Mouse (Mus musculus) liver, embryonic 12.5 days (tissue): ENCODE results near the gene 6030452D12Rik. TPM values are rescaled to one million over a fixed set of nuclear protein-coding genes. Genes with fewer than 3 reads are reported as not detected.

Source experiments
- ATAC-seq: fragments of 200-750 bp; cut with Nextera tagmentation; 2 replicates; pipeline ENCODE4 v1.8.0; 2017; ENCODE audit warnings: moderate number of reproducible peaks, mild to moderate bottlenecking, moderate library complexity
- H3K27ac ChIP-seq: fragments of 300-500 bp; sonication (generic); 2 replicates; pipeline ENCODE4 v1.5.1; 2016; ENCODE audit warnings: mild to moderate bottlenecking
- H3K27me3 ChIP-seq: fragments of 300-500 bp; sonication (generic); replicated peaks from 2 replicates; pipeline ENCODE4 v1.6.1; 2016; ENCODE audit warnings: mild to moderate bottlenecking, moderate library complexity
- H3K36me3 ChIP-seq: fragments of 300-500 bp; sonication (generic); 2 replicates; pipeline ENCODE4 v1.6.1; 2016; ENCODE audit warnings: mild to moderate bottlenecking, moderate library complexity
- H3K4me1 ChIP-seq: fragments of 300-500 bp; sonication (generic); 2 replicates; pipeline ENCODE4 v1.6.1; 2016
- H3K4me2 ChIP-seq: fragments of 300-500 bp; sonication (generic); 2 replicates; pipeline ENCODE4 v1.6.1; 2016; ENCODE audit warnings: mild to moderate bottlenecking, moderate library complexity
- H3K4me3 ChIP-seq: fragments of 300-500 bp; sonication (generic); 2 replicates; pipeline ENCODE4 v1.5.1; 2016; ENCODE audit warnings: mild to moderate bottlenecking, moderate library complexity
- H3K9ac ChIP-seq: fragments of 300-500 bp; sonication (generic); 2 replicates; pipeline ENCODE4 v1.6.1; 2016; ENCODE audit warnings: mild to moderate bottlenecking, moderate library complexity
- H3K9me3 ChIP-seq: fragments of 300-500 bp; sonication (generic); replicated peaks from 2 replicates; pipeline ENCODE4 v1.6.1; 2016; ENCODE audit warnings: mild to moderate bottlenecking, moderate library complexity
- WGBS: fragments of 180-500 bp; shearing (Covaris S2); methylation state at CpG from one replicate; pipeline ENCODE4 v1.1.7; 2016; ENCODE audit not compliant: insufficient replicate concordance; 5-methylcytosine and 5-hydroxymethylcytosine counted together
- polyA plus RNA-seq: library from polyadenylated mRNA; unstranded; fragments of >200 nt; fragmentation: Nextera tagmentation; extraction: Ambion mirVana; gene quantifications from 2 replicates; pipeline ENCODE4 v1.2.1, GENCODE M21; 2016

The 6030452D12Rik gene
- polyA plus RNA-seq, 1 experiment from 2014 or later: not detected

GRCm38 (mm10) chr8:106507761-106508331 is 7.5 kb downstream of the 6030452D12Rik start:
- ATAC-seq: no peak
- Histone ChIP-seq H3K4me3 (peak overlapping the region; percentile 22; the same call in 1 of the 2 replicates), H3K27ac (peak overlapping the region; percentile 40; the same call in 1 of the 2 replicates), H3K4me2 (peak overlapping the region; percentile 50), H3K27me3 (peaks cover 78% of the 10 kb centered on the region), H3K36me3 (no peaks in the 10 kb centered on the region), H3K9me3 (no peaks in the 10 kb centered on the region), H3K9ac (no peak overlapping the region), H3K4me1 (0 out of 2 replicates have a peak, but pooled peaks cover 15% of the 10 kb centered on the region)
- 3% methylated on average over 30 of the region's 30 CpGs for WGBS

GRCm38 (mm10) chr8:106508456-106508855 is 8.1 kb downstream of the 6030452D12Rik start:
- Histone ChIP-seq H3K9ac (no peak overlapping the region), H3K9me3 (no peaks in the 10 kb centered on the region), H3K4me2 (peak overlapping the region; percentile 50; the same call in 1 of the 2 replicates), H3K4me3 (no peak overlapping the region), H3K27me3 (peaks cover 84% of the 10 kb centered on the region), H3K27ac (no peak overlapping the region), H3K4me1 (0 out of 2 replicates have a peak, but pooled peaks cover 15% of the 10 kb centered on the region), H3K36me3 (no peaks in the 10 kb centered on the region)
- no peak for ATAC-seq
- WGBS: 16% methylated on average over 3 of the region's 3 CpGs

- H3K36me3 ChIP-seq: no peaks in the 10 kb centered on the region
- no peak overlapping the region for H3K4me2 ChIP-seq
- no peaks in the 10 kb centered on the region for H3K9me3 ChIP-seq
- H3K4me1 ChIP-seq: 0 out of 2 replicates have a peak, but pooled peaks cover 15% of the 10 kb centered on the region
- no peak overlapping the region for H3K9ac ChIP-seq
- WGBS: 38% methylated on average over 8 of the region's 8 CpGs
- H3K27ac ChIP-seq: no peak overlapping the region
- no peak overlapping the region for H3K4me3 ChIP-seq
- ATAC-seq: no peak
- peaks cover 91% of the 10 kb centered on the region for H3K27me3 ChIP-seq
Observed at GRCm38 (mm10) chr8:106509079-106509780, 8.9 kb downstream of the 6030452D12Rik start.

GRCm38 (mm10) chr8:106510365-106510975 is 10.1 kb downstream of the 6030452D12Rik start, which contains the start of gene Cdh3:
Gene Cdh3, plus strand, starts transcription at chr8:106510891.
- H3K36me3 ChIP-seq: no peaks in the 10 kb centered on the region
- H3K4me1 ChIP-seq: 0 out of 2 replicates have a peak, but pooled peaks cover 15% of the 10 kb centered on the region
- peak within 1 kb of the TSS; percentile 54 for H3K27ac ChIP-seq
- H3K27me3 ChIP-seq: peaks cover 93% of the 10 kb centered on the region
- 3% methylated on average over 33 of the region's 34 CpGs for WGBS
- H3K4me2 ChIP-seq: peak within 1 kb of the TSS; percentile 54
- no peaks in the 10 kb centered on the region for H3K9me3 ChIP-seq
- H3K9ac ChIP-seq: peak within 1 kb of the TSS; percentile 41
- ATAC-seq: 0 out of 2 replicates have a peak, but pooled peaks have one; percentile 27
- H3K4me3 ChIP-seq: peak within 1 kb of the TSS; percentile 42

- H3K4me3 ChIP-seq: peak overlapping the region; percentile 42
- H3K27ac ChIP-seq: peak overlapping the region; percentile 54
- H3K27me3 ChIP-seq: peaks cover 88% of the 10 kb centered on the region
- no peak for ATAC-seq
- no peaks in the 10 kb centered on the region for H3K36me3 ChIP-seq
- peak overlapping the region; percentile 54 for H3K4me2 ChIP-seq
- peak overlapping the region; percentile 41 for H3K9ac ChIP-seq
- H3K9me3 ChIP-seq: no peaks in the 10 kb centered on the region
- WGBS: 7% methylated on average over 22 of the region's 22 CpGs
- 0 out of 2 replicates have a peak, but pooled peaks cover 15% of the 10 kb centered on the region for H3K4me1 ChIP-seq
Observed at GRCm38 (mm10) chr8:106511065-106511501, 10.8 kb downstream of the 6030452D12Rik start.

GRCm38 (mm10) chr8:106511531-106512041 is 11.3 kb downstream of the 6030452D12Rik start:
- ATAC-seq: no peak
- Histone ChIP-seq H3K9me3 (no peaks in the 10 kb centered on the region), H3K4me2 (peak overlapping the region; percentile 54), H3K4me3 (peak overlapping the region; percentile 42), H3K9ac (peak overlapping the region; percentile 41; the same call in 1 of the 2 replicates), H3K27me3 (peaks cover 83% of the 10 kb centered on the region), H3K27ac (peak overlapping the region; percentile 54), H3K4me1 (0 out of 2 replicates have a peak, but pooled peaks cover 15% of the 10 kb centered on the region), H3K36me3 (no peaks in the 10 kb centered on the region)
- WGBS: 4% methylated on average over 30 of the region's 30 CpGs

GRCm38 (mm10) chr8:106512475-106513150 is 12.3 kb downstream of the 6030452D12Rik start:
- H3K9me3 ChIP-seq: no peaks in the 10 kb centered on the region
- ATAC-seq: no peak
- H3K9ac ChIP-seq: no peak overlapping the region
- peaks cover 73% of the 10 kb centered on the region for H3K27me3 ChIP-seq
- 0 out of 2 replicates have a peak, but pooled peaks cover 15% of the 10 kb centered on the region for H3K4me1 ChIP-seq
- WGBS: 38% methylated on average over 7 of the region's 7 CpGs
- no peak overlapping the region for H3K4me2 ChIP-seq
- H3K4me3 ChIP-seq: no peak overlapping the region; the same call in 1 of the 2 replicates
- H3K36me3 ChIP-seq: no peaks in the 10 kb centered on the region
- no peak overlapping the region for H3K27ac ChIP-seq

- Histone ChIP-seq H3K4me2 (no peak overlapping the region), H3K4me1 (peaks cover 6% of the 10 kb centered on the region; the same call in 1 of the 2 replicates), H3K4me3 (no peak overlapping the region), H3K9ac (no peak overlapping the region), H3K27me3 (peaks cover 39% of the 10 kb centered on the region), H3K36me3 (no peaks in the 10 kb centered on the region), H3K9me3 (no peaks in the 10 kb centered on the region), H3K27ac (no peak overlapping the region)
- WGBS: 14% methylated on average over 1 of the region's 1 CpGs
- no peak for ATAC-seq
Observed at GRCm38 (mm10) chr8:106515946-106516479, 15.7 kb downstream of the 6030452D12Rik start.

- H3K4me3 ChIP-seq: no peak overlapping the region
- no peaks in the 10 kb centered on the region for H3K9me3 ChIP-seq
- H3K27ac ChIP-seq: no peak overlapping the region
- no peak for ATAC-seq
- no peaks in the 10 kb centered on the region for H3K36me3 ChIP-seq
- 65% methylated on average over 2 of the region's 2 CpGs for WGBS
- H3K27me3 ChIP-seq: peaks cover 33% of the 10 kb centered on the region
- peaks cover under 1% of the 10 kb centered on the region; the same call in 1 of the 2 replicates for H3K4me1 ChIP-seq
- H3K4me2 ChIP-seq: no peak overlapping the region
- H3K9ac ChIP-seq: no peak overlapping the region
Observed at GRCm38 (mm10) chr8:106516581-106516980, 16.3 kb downstream of the 6030452D12Rik start.

- no peak overlapping the region for H3K4me2 ChIP-seq
- H3K9ac ChIP-seq: no peak overlapping the region
- H3K36me3 ChIP-seq: no peaks in the 10 kb centered on the region
- no peaks in the 10 kb centered on the region for H3K9me3 ChIP-seq
- no peak for ATAC-seq
- peaks cover 11% of the 10 kb centered on the region; the same call in 1 of the 2 replicates for H3K27me3 ChIP-seq
- no peak overlapping the region for H3K27ac ChIP-seq
- WGBS: 7% methylated on average over 3 of the region's 3 CpGs
- no peak overlapping the region for H3K4me3 ChIP-seq
- no peaks in the 10 kb centered on the region; the same call in 1 of the 2 replicates for H3K4me1 ChIP-seq
Observed at GRCm38 (mm10) chr8:106518763-106519162, 18.4 kb downstream of the 6030452D12Rik start.

GRCm38 (mm10) chr8:106520578-106520977 is 20.3 kb downstream of the 6030452D12Rik start:
- Histone ChIP-seq H3K27ac (no peak overlapping the region; the same call in 1 of the 2 replicates), H3K9me3 (no peaks in the 10 kb centered on the region), H3K4me3 (no peak overlapping the region), H3K27me3 (no peaks in the 10 kb centered on the region), H3K9ac (no peak overlapping the region), H3K36me3 (no peaks in the 10 kb centered on the region), H3K4me2 (no peak overlapping the region), H3K4me1 (no peaks in the 10 kb centered on the region; the same call in 1 of the 2 replicates)
- ATAC-seq: no peak
- WGBS: 59% methylated on average over 7 of the region's 7 CpGs
